Mouse (Mus musculus): ENCODE results near the gene Tagln3. TPM values are rescaled to one million over a fixed set of nuclear protein-coding genes. Genes with fewer than 3 reads are reported as not detected.

Tagln3 gene
- polyA plus RNA-seq, 1 experiment: 0.09 TPM

DNA sequence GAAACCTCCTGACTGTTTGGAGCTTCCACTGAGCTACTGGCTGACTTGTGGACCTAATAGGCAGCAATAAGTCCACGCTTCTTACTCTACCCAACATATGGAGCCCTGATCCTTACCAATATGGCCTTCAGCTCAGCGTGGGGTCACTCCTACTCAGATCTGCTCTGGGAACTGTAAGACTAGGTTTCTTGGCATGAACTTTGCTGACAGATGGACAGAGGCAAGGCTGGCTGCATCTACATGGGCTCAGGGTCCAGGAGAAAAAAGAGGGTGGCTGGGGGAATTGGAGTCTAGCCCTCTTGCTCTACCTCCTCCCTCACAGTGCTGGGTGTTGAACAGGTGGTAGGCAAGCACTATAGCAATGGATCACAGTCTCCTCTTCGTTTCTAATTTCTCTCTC is 37.6 kb downstream of the Tagln3 start:
- H3K27me3 ChIP-seq (ENCODE audit: control insufficient read depth, insufficient read depth, insufficient read length): peaks cover 5% of the 10 kb centered on the region
- no peaks in the 10 kb centered on the region for H3K79me2 ChIP-seq (ENCODE audit: control insufficient read depth, insufficient read depth)
- no peak overlapping the region for H3ac ChIP-seq (ENCODE audit: control insufficient read depth, insufficient read length, low read depth)
- H3K79me3 ChIP-seq (ENCODE audit: low read depth): no peaks in the 10 kb centered on the region
- H3K4me3 ChIP-seq (ENCODE audit: insufficient read depth, poor library complexity, severe bottlenecking): no peak overlapping the region
- TF ChIP-seq USF1 (IDR thresholded peaks at IDR 0.05; ENCODE audit: low read depth): no peak
- no peak for TF ChIP-seq CEBPB (IDR thresholded peaks at IDR 0.05; ENCODE audit: low read depth)
- no peak for TF ChIP-seq MYOG (IDR thresholded peaks at IDR 0.05; ENCODE audit: control insufficient read depth, extremely low read depth, insufficient read length)
- no peak for TF ChIP-seq FOSL1 (IDR thresholded peaks at IDR 0.05; ENCODE audit: insufficient read depth, low read length, poor library complexity, severe bottlenecking)
- TF ChIP-seq CTCF (IDR thresholded peaks at IDR 0.05; ENCODE audit: control insufficient read depth, insufficient read depth, insufficient read length): no peak
- no peak for TF ChIP-seq MYOD1 (IDR thresholded peaks at IDR 0.05; ENCODE audit: control insufficient read depth, insufficient read length, low read depth)
- no peak for TF ChIP-seq MAX (IDR thresholded peaks at IDR 0.05)
- no peaks in the 10 kb centered on the region for H3K36me3 ChIP-seq (ENCODE audit: control insufficient read depth, insufficient read depth)

GRCm38 (mm10) chr16:45685295-45685694 is 39.1 kb downstream of the Tagln3 start:
- no peak for TF ChIP-seq MAX (IDR thresholded peaks at IDR 0.05)
- no peak for TF ChIP-seq CEBPB (IDR thresholded peaks at IDR 0.05; ENCODE audit: low read depth)
- TF ChIP-seq CTCF (IDR thresholded peaks at IDR 0.05; ENCODE audit: control insufficient read depth, insufficient read depth, insufficient read length): no peak
- no peak for TF ChIP-seq MYOD1 (IDR thresholded peaks at IDR 0.05; ENCODE audit: control insufficient read depth, insufficient read length, low read depth)
- no peak for TF ChIP-seq FOSL1 (IDR thresholded peaks at IDR 0.05; ENCODE audit: insufficient read depth, low read length, poor library complexity, severe bottlenecking)
- no peak for TF ChIP-seq MYOG (IDR thresholded peaks at IDR 0.05; ENCODE audit: control insufficient read depth, extremely low read depth, insufficient read length)
- TF ChIP-seq USF1 (IDR thresholded peaks at IDR 0.05; ENCODE audit: low read depth): no peak
- Histone ChIP-seq H3K27me3 (ENCODE audit: control insufficient read depth, insufficient read depth, insufficient read length) (peaks cover 5% of the 10 kb centered on the region), H3ac (ENCODE audit: control insufficient read depth, insufficient read length, low read depth) (no peak overlapping the region), H3K79me2 (ENCODE audit: control insufficient read depth, insufficient read depth) (no peaks in the 10 kb centered on the region), H3K79me3 (ENCODE audit: low read depth) (no peaks in the 10 kb centered on the region), H3K4me3 (ENCODE audit: insufficient read depth, poor library complexity, severe bottlenecking) (no peak overlapping the region), H3K36me3 (ENCODE audit: control insufficient read depth, insufficient read depth) (no peaks in the 10 kb centered on the region)

- Histone ChIP-seq H3K79me2 (ENCODE audit: control insufficient read depth, insufficient read depth) (no peaks in the 10 kb centered on the region), H3ac (ENCODE audit: control insufficient read depth, insufficient read length, low read depth) (no peak overlapping the region), H3K27me3 (ENCODE audit: control insufficient read depth, insufficient read depth, insufficient read length) (peaks cover 5% of the 10 kb centered on the region), H3K36me3 (ENCODE audit: control insufficient read depth, insufficient read depth) (no peaks in the 10 kb centered on the region), H3K4me3 (ENCODE audit: insufficient read depth, poor library complexity, severe bottlenecking) (no peak overlapping the region), H3K79me3 (ENCODE audit: low read depth) (no peaks in the 10 kb centered on the region)
- no peak for TF ChIP-seq FOSL1 (IDR thresholded peaks at IDR 0.05; ENCODE audit: insufficient read depth, low read length, poor library complexity, severe bottlenecking)
- peak; percentile 19 for TF ChIP-seq CTCF (IDR thresholded peaks at IDR 0.05; ENCODE audit: control insufficient read depth, insufficient read depth, insufficient read length)
- no peak for TF ChIP-seq CEBPB (IDR thresholded peaks at IDR 0.05; ENCODE audit: low read depth)
Measured at GRCm38 (mm10) chr16:45684815-45685214, 39.6 kb downstream of the Tagln3 start.

GRCm38 (mm10) chr16:45676462-45676861 is 47.9 kb downstream of the Tagln3 start:
- no peaks in the 10 kb centered on the region for H3K36me3 ChIP-seq (ENCODE audit: control insufficient read depth, insufficient read depth)
- TF ChIP-seq MYOD1 (IDR thresholded peaks at IDR 0.05; ENCODE audit: control insufficient read depth, insufficient read length, low read depth) (no peak), CTCF (IDR thresholded peaks at IDR 0.05; ENCODE audit: control insufficient read depth, insufficient read depth, insufficient read length) (peak; percentile 13)
- H3K79me2 ChIP-seq (ENCODE audit: control insufficient read depth, insufficient read depth): no peaks in the 10 kb centered on the region
- H3ac ChIP-seq (ENCODE audit: control insufficient read depth, insufficient read length, low read depth): no peak overlapping the region
- no peaks in the 10 kb centered on the region for H3K79me3 ChIP-seq (ENCODE audit: low read depth)
- no peak overlapping the region for H3K4me3 ChIP-seq (ENCODE audit: insufficient read depth, poor library complexity, severe bottlenecking)
- no peaks in the 10 kb centered on the region for H3K27me3 ChIP-seq (ENCODE audit: control insufficient read depth, insufficient read depth, insufficient read length)

DNA sequence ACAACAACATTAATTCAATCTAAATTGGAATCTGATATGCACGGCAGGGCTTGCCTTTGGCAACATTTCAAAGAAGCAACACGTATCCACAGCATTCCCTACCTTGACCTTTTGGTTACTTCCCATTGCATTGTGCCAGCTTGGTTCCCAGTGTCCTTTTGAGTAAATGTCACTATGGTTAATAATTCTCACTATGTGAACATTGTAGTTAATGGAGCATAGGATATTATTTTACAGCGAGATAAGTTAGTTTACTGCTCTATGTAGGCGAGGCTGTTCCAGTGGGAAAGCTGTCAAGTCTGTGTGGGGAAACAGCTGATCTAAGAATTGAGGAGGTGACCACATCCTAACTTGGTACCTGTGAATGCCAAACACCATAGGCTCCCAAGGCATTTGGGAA is 54.4 kb downstream of the Tagln3 start:
- no peaks in the 10 kb centered on the region for H3K79me2 ChIP-seq (ENCODE audit: control insufficient read depth, insufficient read depth)
- no peak overlapping the region for H3K4me3 ChIP-seq (ENCODE audit: insufficient read depth, poor library complexity, severe bottlenecking)
- H3K27me3 ChIP-seq (ENCODE audit: control insufficient read depth, insufficient read depth, insufficient read length): no peaks in the 10 kb centered on the region
- no peak overlapping the region for H3ac ChIP-seq (ENCODE audit: control insufficient read depth, insufficient read length, low read depth)
- H3K36me3 ChIP-seq (ENCODE audit: control insufficient read depth, insufficient read depth): no peaks in the 10 kb centered on the region
- TF ChIP-seq CEBPB (IDR thresholded peaks at IDR 0.05; ENCODE audit: low read depth) (no peak), MAX (IDR thresholded peaks at IDR 0.05) (no peak), FOSL1 (IDR thresholded peaks at IDR 0.05; ENCODE audit: insufficient read depth, low read length, poor library complexity, severe bottlenecking) (no peak), MYOD1 (IDR thresholded peaks at IDR 0.05; ENCODE audit: control insufficient read depth, insufficient read length, low read depth) (no peak), MYOG (IDR thresholded peaks at IDR 0.05; ENCODE audit: control insufficient read depth, extremely low read depth, insufficient read length) (no peak), CTCF (IDR thresholded peaks at IDR 0.05; ENCODE audit: control insufficient read depth, insufficient read depth, insufficient read length) (no peak), USF1 (IDR thresholded peaks at IDR 0.05; ENCODE audit: low read depth) (no peak)
- no peaks in the 10 kb centered on the region for H3K79me3 ChIP-seq (ENCODE audit: low read depth)

GRCm38 (mm10) chr16:45668178-45668577 is 56.2 kb downstream of the Tagln3 start:
- TF ChIP-seq CTCF (IDR thresholded peaks at IDR 0.05; ENCODE audit: control insufficient read depth, insufficient read depth, insufficient read length) (no peak), MAX (IDR thresholded peaks at IDR 0.05) (no peak), MYOD1 (IDR thresholded peaks at IDR 0.05; ENCODE audit: control insufficient read depth, insufficient read length, low read depth) (no peak), FOSL1 (IDR thresholded peaks at IDR 0.05; ENCODE audit: insufficient read depth, low read length, poor library complexity, severe bottlenecking) (no peak), CEBPB (IDR thresholded peaks at IDR 0.05; ENCODE audit: low read depth) (no peak), MYOG (IDR thresholded peaks at IDR 0.05; ENCODE audit: control insufficient read depth, extremely low read depth, insufficient read length) (no peak), USF1 (IDR thresholded peaks at IDR 0.05; ENCODE audit: low read depth) (no peak)
- Histone ChIP-seq H3K79me3 (ENCODE audit: low read depth) (no peaks in the 10 kb centered on the region), H3K27me3 (ENCODE audit: control insufficient read depth, insufficient read depth, insufficient read length) (no peaks in the 10 kb centered on the region), H3ac (ENCODE audit: control insufficient read depth, insufficient read length, low read depth) (no peak overlapping the region), H3K4me3 (ENCODE audit: insufficient read depth, poor library complexity, severe bottlenecking) (no peak overlapping the region), H3K36me3 (ENCODE audit: control insufficient read depth, insufficient read depth) (no peaks in the 10 kb centered on the region), H3K79me2 (ENCODE audit: control insufficient read depth, insufficient read depth) (no peaks in the 10 kb centered on the region)

Data from C2C12 (cell line).